Mouse (Mus musculus) embryonic fibroblast, embryonic 13.5 days (primary cell): ENCODE results near the gene Wnt1.

Experiments used
- CTCF ChIP-seq: IDR thresholded peaks from 2 replicates; pipeline ENCODE4 v1.5.1; 2011; ENCODE audit warnings: mild to moderate bottlenecking, control low read depth, low read length, moderate library complexity, borderline replicate concordance; ENCODE audit not compliant: insufficient read depth
- POLR2A ChIP-seq: IDR thresholded peaks from 2 replicates; pipeline ENCODE4 v1.6.1; 2011; ENCODE audit warnings: low read depth, mild to moderate bottlenecking, control low read depth, low read length, moderate library complexity

DNA sequence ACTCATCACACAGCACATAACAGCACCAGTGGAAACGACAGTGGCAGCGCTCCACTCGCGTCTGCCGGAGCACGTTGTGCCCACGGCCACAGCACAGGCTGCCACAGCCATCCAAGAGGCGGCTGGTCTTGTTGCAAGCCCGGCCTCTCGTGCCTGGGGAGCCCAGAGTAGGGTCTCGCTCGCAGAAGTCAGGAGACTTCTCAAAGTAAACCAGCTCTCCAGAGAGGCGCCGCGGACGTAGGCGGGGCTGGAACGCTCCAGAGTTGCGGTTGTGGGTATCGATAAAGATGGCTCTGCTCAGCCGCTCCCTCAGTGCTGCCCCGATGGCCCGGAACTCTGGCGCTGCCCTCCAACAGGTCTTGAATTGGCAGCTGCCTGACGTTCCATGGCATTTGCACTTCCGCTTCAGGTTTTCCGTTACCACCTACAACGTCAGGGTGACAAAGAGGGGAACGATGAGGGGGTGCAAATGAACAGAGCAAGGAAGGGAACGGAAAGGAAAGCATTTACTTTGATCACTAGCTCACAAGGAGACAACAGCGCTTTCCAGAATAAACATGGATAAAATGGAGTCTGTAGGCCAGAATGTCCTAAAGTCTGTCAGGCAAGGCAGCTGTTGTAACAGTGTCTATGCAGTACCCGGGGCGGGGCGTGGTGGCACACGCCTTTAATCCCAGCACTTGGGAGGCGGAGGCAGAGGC lies 17.0 kb upstream of the Wnt1 start:
- TF ChIP-seq CTCF (no peak), POLR2A (no peak)
